Mouse (Mus musculus) intestine, embryonic 16.5 days (tissue): ENCODE results near the gene Mpzl2. TPM values are rescaled to one million over a fixed set of nuclear protein-coding genes. Genes with fewer than 3 reads are reported as not detected.

Source experiments
- ATAC-seq: fragments of 200-750 bp; cut with Nextera tagmentation; 2 replicates; pipeline ENCODE4 v1.8.0; 2017; ENCODE audit warnings: moderate TSS enrichment, moderate library complexity
- H3K27ac ChIP-seq: fragments of 300-500 bp; sonication (generic); 2 replicates; pipeline ENCODE4 v1.5.1; 2014; ENCODE audit warnings: mild to moderate bottlenecking, low read length
- H3K27me3 ChIP-seq: fragments of 300-500 bp; sonication (generic); replicated peaks from 2 replicates; pipeline ENCODE4 v1.6.1; 2014; ENCODE audit warnings: low read length, control low read depth, mixed read lengths; ENCODE audit not compliant: control insufficient read depth, insufficient read depth
- H3K36me3 ChIP-seq: fragments of 300-500 bp; sonication (generic); 2 replicates; pipeline ENCODE4 v1.6.1; 2014; ENCODE audit warnings: low read length, control low read depth; ENCODE audit not compliant: control insufficient read depth, insufficient read depth
- H3K4me1 ChIP-seq: fragments of 300-500 bp; sonication (generic); 2 replicates; pipeline ENCODE4 v1.6.1; 2014; ENCODE audit warnings: low read length, control low read depth, mixed read lengths; ENCODE audit not compliant: control insufficient read depth, insufficient read depth
- H3K4me2 ChIP-seq: fragments of 300-500 bp; sonication (generic); 2 replicates; pipeline ENCODE4 v1.6.1; 2014; ENCODE audit warnings: low read depth, low read length, control low read depth
- H3K4me3 ChIP-seq: fragments of 300-500 bp; sonication (generic); 2 replicates; pipeline ENCODE4 v1.5.1; 2014; ENCODE audit warnings: mild to moderate bottlenecking, low read length
- H3K9ac ChIP-seq: fragments of 300-500 bp; sonication (generic); 2 replicates; pipeline ENCODE4 v1.6.1; 2014; ENCODE audit warnings: low read depth, low read length
- H3K9me3 ChIP-seq: fragments of 300-500 bp; sonication (generic); 2 replicates; pipeline ENCODE4 v1.6.1; 2016; ENCODE audit warnings: low read length, control low read depth; ENCODE audit not compliant: control insufficient read depth
- WGBS: fragments of 180-500 bp; shearing (Covaris S2); extraction: QIAGEN DNeasy Blood & Tissue Kit; methylation state at CpG from one replicate; pipeline ENCODE4 v1.1.7; 2014; 5-methylcytosine and 5-hydroxymethylcytosine counted together
- polyA plus RNA-seq: library from polyadenylated mRNA; unstranded; fragments of >200 nt; fragmentation: Nextera tagmentation; extraction: Ambion mirVana; gene quantifications from 2 replicates; pipeline ENCODE4 v1.2.1, GENCODE M21; 2015

The Mpzl2 gene
- polyA plus RNA-seq, 1 experiment from 2014 or later: 29.1 TPM

DNA sequence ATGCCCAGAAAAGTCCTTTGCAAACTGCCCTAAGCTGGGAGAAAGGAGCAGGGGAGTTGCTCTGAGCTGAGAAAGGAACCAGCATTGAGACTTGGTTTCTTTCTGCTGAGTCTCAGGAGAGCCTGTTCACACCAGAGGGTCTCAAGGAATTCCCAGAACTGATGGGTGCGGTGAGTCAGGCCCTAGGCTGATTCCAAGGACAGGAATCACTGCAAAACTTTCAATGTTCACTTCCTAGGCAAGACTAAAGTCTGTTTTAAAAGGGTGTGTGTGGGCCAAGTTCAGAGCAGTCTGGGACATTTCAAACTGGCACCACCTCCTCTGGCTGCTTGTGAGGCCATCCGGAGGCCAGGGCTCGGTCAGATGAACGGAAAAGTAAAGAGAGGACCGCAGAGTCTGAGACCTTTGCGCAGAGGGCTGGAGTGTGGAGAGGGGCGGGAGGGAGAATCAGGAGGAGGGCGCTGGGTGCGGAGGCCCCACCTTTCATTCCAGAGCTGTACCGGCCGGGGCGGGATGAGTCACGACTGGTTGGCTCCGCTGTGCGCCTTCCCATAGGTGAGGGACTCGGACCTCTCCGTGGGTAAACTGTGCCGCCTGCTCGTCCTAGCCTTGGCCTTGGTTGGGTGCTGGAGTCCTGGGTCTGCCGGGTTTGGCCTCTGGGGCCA lies 2.6 kb downstream of the Mpzl2 start:
- H3K27ac ChIP-seq: peak overlapping the region; percentile 86
- peak; percentile 96 for ATAC-seq
- H3K27me3 ChIP-seq: 0 out of 2 replicates have a peak, but pooled peaks cover 7% of the 10 kb centered on the region
- WGBS: 2% methylated on average over 20 of the region's 20 CpGs
- H3K4me1 ChIP-seq: peaks cover 4% of the 10 kb centered on the region; the same call in 1 of the 2 replicates
- H3K4me3 ChIP-seq: peak overlapping the region; percentile 54
- no peaks in the 10 kb centered on the region for H3K9me3 ChIP-seq
- peak overlapping the region; percentile 52 for H3K4me2 ChIP-seq
- H3K9ac ChIP-seq: peak overlapping the region; percentile 70
- no peaks in the 10 kb centered on the region for H3K36me3 ChIP-seq

DNA sequence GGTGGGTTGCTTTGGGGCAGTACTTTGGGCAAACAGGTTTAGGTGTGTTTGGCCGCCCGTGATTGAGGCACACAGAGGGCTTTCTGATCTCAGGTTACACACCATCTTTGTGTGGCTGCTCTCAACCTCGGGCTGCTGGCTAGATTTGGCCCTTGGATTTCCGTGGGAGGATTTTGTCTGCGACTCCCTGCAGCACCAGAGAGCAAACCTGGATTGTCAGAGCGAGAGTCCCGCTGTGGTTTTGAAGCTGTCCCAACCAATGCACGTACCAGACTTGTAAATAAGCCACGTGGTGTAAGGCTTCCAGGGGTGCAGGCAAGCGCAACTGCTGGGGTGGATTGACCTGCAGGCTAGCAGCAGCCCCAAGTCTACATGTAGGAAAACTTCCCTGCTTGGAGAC lies 3.3 kb downstream of the Mpzl2 start:
- ATAC-seq: no peak
- Histone ChIP-seq H3K9ac (peak overlapping the region; percentile 70), H3K4me1 (peaks cover 4% of the 10 kb centered on the region; the same call in 1 of the 2 replicates), H3K4me3 (peak overlapping the region; percentile 54), H3K4me2 (peak overlapping the region; percentile 52), H3K36me3 (no peaks in the 10 kb centered on the region), H3K27ac (peak overlapping the region; percentile 85), H3K9me3 (no peaks in the 10 kb centered on the region), H3K27me3 (0 out of 2 replicates have a peak, but pooled peaks cover 7% of the 10 kb centered on the region)
- 3% methylated on average over 10 of the region's 10 CpGs for WGBS

DNA sequence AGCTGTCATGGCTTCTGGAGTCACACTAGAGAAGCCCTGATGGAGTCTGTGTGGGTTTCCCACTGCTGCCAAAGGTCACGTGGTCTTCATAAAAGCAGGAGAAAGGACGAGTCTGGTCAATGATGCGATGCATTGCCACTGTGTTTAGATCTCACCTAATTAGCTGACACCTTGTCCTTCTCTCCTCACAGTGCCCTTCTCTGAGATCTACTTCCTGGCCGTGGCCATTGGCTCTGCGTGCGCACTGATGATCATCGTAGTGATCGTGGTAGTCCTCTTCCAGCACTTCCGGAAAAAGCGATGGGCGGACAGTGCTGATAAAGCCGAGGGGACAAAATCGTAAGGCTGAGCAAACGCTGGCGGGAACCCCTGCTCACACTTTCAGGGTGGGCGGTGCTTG lies 7.4 kb downstream of the Mpzl2 start:
- no peaks in the 10 kb centered on the region for H3K36me3 ChIP-seq
- H3K27ac ChIP-seq: no peak overlapping the region
- H3K27me3 ChIP-seq: 0 out of 2 replicates have a peak, but pooled peaks cover 4% of the 10 kb centered on the region
- no peak overlapping the region for H3K9ac ChIP-seq
- H3K9me3 ChIP-seq: no peaks in the 10 kb centered on the region
- 88% methylated on average over 16 of the region's 16 CpGs for WGBS
- H3K4me1 ChIP-seq: no peaks in the 10 kb centered on the region
- no peak overlapping the region for H3K4me3 ChIP-seq
- no peak for ATAC-seq
- H3K4me2 ChIP-seq: no peak overlapping the region

DNA sequence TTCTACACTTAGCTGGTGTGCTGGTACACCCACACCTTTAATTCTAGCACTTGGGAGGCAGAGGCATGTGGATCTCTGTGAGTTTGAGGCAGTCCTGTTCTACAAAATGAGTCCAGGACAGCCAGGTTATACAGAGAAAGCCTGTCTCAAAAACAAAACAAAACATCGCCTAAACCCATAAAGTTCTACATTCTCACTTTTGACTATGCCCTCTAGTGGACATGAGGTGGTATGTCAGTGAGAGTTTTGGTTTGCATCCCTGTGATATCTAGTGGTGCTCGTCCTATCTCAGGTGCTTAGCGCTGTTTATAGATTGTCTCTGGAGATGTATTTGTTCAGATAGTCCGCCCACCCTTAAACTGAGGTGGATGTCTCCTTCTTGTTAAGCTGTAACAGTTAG lies 8.9 kb downstream of the Mpzl2 start:
- no peaks in the 10 kb centered on the region for H3K36me3 ChIP-seq
- H3K27ac ChIP-seq: no peak overlapping the region
- H3K9me3 ChIP-seq: no peaks in the 10 kb centered on the region
- no peaks in the 10 kb centered on the region for H3K4me1 ChIP-seq
- H3K4me2 ChIP-seq: no peak overlapping the region
- no peak overlapping the region for H3K4me3 ChIP-seq
- WGBS: 29% methylated on average over 4 of the region's 4 CpGs
- ATAC-seq: no peak
- no peaks in the 10 kb centered on the region for H3K27me3 ChIP-seq
- no peak overlapping the region for H3K9ac ChIP-seq

DNA sequence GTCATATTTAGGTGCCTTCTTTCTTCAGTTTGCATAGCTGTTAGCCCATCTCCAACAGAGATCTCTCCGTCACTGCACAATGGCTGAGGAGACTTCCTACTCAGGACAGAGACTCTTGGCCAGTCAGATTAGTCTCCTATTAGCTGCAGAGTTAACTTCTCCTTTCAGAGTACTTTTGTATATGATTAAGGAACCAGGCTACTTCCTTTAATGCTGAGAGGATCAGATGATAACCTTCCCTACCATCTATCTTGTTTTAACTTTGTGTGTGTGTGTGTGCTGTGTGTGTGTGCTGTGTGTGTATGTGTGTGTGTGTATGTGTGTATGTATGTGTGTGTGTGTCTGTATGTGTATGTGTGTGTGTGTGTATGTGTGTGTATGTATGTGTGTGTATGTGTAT lies 10.1 kb downstream of the Mpzl2 start:
- WGBS: 87% methylated on average over 1 of the region's 1 CpGs
- no peak overlapping the region for H3K9ac ChIP-seq
- no peak overlapping the region for H3K4me3 ChIP-seq
- H3K27ac ChIP-seq: no peak overlapping the region
- no peaks in the 10 kb centered on the region for H3K9me3 ChIP-seq
- ATAC-seq: no peak
- H3K27me3 ChIP-seq: no peaks in the 10 kb centered on the region
- no peaks in the 10 kb centered on the region for H3K4me1 ChIP-seq
- H3K36me3 ChIP-seq: no peaks in the 10 kb centered on the region
- no peak overlapping the region for H3K4me2 ChIP-seq

DNA sequence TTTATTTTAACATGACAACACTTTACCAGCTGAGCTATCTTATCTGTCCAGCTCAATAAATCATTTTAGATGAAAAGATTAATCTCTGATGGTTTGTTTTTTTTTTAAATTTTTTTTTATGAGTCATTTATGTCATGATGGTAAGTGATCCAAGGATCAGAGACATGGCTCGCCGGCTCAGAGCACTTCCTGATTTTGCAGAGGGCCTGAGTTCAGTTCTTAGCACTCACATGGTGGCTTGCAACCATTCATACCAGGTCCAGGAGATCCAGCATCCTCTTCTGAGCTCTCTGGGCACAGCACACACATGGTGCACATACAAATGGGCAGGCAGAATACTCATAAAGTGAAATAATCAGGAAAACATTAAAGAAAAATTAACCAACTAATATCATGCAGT lies 10.7 kb downstream of the Mpzl2 start:
- Histone ChIP-seq H3K4me2 (no peak overlapping the region), H3K27me3 (no peaks in the 10 kb centered on the region), H3K4me3 (no peak overlapping the region), H3K27ac (no peak overlapping the region), H3K9ac (no peak overlapping the region), H3K9me3 (no peaks in the 10 kb centered on the region), H3K4me1 (no peaks in the 10 kb centered on the region), H3K36me3 (no peaks in the 10 kb centered on the region)
- no peak for ATAC-seq
- 91% methylated on average over 2 of the region's 2 CpGs for WGBS

DNA sequence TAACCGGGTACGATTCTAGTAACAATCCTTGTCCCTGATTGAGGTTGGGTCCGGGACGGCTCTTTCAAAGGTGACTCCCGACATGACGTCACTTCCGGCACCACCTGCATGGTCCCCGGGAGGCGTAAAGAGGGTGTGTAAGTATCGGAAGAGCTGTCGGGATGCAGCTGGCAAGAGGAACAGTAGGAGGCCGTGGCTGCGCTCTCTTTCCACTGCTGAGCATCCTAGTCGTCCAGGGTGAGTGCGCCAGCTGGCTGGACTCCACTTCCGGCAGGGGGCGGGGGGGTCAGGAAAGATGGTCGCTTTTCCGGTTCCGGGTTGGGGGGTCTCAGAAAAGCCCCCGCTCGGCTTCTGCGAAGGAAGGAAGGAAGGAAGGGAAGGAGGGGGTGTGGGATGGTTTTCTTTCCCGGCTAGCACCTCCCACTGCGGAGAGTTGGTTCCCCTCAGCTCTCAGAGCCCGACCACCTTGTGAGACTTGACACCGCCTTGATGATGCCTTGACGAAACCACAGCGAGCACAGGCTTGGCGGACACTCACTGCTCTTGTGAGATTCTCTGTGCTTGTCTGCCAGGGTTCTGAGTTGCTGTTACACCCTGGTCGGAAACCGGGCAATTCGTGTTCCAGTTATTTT lies 15.6 kb downstream of the Mpzl2 start, which contains the start of gene Mpzl3:
TSS of gene Mpzl3 (plus strand) at position 105 of the 632 bp plus-strand sequence.
- Histone ChIP-seq H3K27ac (peak within 1 kb of the TSS; percentile 92), H3K9me3 (no peaks in the 10 kb centered on the region), H3K36me3 (no peaks in the 10 kb centered on the region), H3K4me1 (peaks cover 5% of the 10 kb centered on the region; the same call in 1 of the 2 replicates), H3K9ac (peak within 1 kb of the TSS; percentile 72), H3K4me2 (peak within 1 kb of the TSS; percentile 72), H3K27me3 (no peaks in the 10 kb centered on the region), H3K4me3 (peak within 1 kb of the TSS; percentile 56)
- peak; percentile 88 for ATAC-seq
- WGBS: under 1% methylated on average over 33 of the region's 33 CpGs

DNA sequence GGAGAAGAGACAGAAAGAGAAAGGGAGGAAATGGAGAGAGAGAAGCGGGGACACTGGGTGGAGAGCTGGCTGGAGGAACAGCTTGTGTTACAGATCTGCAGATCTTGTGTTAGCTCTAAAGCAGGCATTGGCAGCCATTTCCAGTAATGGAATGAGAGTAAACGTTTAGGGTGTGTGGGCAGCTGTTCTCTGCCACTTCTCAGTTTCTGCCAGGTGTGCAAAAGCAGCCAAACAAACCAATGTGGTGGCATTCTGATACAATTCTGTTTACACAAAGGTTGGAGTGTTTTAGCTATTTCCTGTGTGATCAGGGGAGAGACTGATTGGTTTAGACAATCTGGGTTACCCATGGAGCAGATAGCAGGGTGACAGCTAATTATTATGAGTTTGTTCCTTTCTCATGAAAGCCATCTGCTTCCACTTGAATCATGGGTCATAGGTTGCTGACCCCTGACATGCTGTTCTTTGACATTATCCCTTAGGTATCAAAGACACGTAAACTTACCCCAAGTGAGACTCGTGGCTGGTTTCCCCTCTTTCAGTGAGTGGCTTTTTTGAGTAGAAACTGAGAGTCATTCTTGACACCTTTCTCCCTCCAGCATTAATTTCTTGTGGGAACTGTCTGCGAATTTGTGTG lies 18.8 kb downstream of the Mpzl2 start:
- 36% methylated on average over 5 of the region's 5 CpGs for WGBS
- no peak for ATAC-seq
- Histone ChIP-seq H3K27me3 (no peaks in the 10 kb centered on the region), H3K4me1 (peaks cover 10% of the 10 kb centered on the region; the same call in 1 of the 2 replicates), H3K9me3 (no peaks in the 10 kb centered on the region), H3K4me3 (no peak overlapping the region), H3K9ac (no peak overlapping the region), H3K4me2 (no peak overlapping the region), H3K36me3 (no peaks in the 10 kb centered on the region), H3K27ac (no peak overlapping the region)

DNA sequence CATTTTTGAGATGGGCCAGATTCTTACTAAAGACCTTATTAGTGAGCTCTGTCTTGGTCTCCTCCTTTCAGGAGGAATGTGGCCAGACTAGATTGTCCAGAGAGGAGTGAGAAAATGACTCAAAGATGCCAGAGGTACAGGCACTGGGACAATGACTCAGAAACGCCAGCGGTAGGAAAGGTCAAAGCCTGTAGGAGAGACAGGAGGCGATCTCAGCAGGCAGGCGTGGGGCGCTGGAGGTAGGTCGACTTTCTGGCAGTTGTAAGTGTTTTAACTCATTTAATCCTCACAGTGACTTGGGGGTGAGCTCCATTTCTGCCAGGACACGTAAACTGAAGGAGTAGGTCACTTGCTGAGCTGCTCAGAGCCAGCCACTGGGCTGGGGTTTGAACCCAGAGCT lies 20.6 kb downstream of the Mpzl2 start:
- Histone ChIP-seq H3K4me3 (no peak overlapping the region), H3K36me3 (no peaks in the 10 kb centered on the region), H3K4me1 (peaks cover 10% of the 10 kb centered on the region; the same call in 1 of the 2 replicates), H3K27me3 (no peaks in the 10 kb centered on the region), H3K27ac (peak overlapping the region; percentile 54), H3K4me2 (no peak overlapping the region), H3K9me3 (no peaks in the 10 kb centered on the region), H3K9ac (peak overlapping the region; percentile 32; the same call in 1 of the 2 replicates)
- ATAC-seq: peak; percentile 44; the same call in 1 of the 2 replicates
- WGBS: 43% methylated on average over 7 of the region's 7 CpGs
